Mouse (Mus musculus) brain, adult 2 months (tissue): ENCODE data around the gene Gm9008.
A peak's percentile ranks its signal among the peaks of the same experiment; 100 is the strongest.
"Not testable (repeated sequence)": the region's sequence is repeated elsewhere in the genome, so short reads cannot be mapped to it uniquely, and the experiment has no call there.

ENCODE experiments used
- DNase-seq: peaks from one replicate; pipeline ENCODE4 v3.0.0; 2011; ENCODE audit warnings: low read depth, low spot score

Gm9008 gene

GRCm38 (mm10) chr6:76497054-76497835 lies at the start of gene Gm9008:
TSS of gene Gm9008 (minus strand) at chr6:76497784.
- not testable (repeated sequence) for DNase-seq

DNA sequence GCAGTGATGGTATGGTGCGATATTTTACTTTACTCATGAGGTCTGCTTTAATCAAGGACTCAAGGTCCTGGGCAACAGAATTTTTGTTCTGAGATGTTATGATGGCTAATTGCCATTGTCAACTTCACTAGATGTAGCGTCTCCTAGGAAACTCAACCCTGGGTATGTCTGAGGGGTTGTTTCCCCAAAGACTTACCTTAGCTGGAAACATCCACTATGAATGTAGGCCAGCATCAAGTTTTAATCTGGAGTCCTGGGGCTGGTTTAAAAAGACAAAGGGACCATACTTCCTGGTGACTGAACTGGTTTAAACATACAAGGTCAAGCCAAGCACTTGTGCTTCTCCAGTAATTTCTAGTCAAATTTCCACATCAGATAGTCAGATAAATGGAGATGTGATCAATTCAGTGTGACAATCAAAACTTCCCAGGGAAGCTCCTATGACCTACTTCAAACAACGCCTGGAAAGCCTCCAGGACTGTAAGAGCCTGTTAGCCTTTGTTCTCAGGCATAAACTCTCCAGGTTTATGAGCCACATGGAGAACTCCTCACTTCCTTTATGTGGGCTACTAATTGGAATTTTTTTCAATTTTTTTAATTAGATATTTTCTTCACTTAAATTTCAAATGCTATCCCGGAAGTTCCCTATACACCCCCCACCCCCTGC lies 24.5 kb upstream of the Gm9008 start:
- no peak for DNase-seq

DNA sequence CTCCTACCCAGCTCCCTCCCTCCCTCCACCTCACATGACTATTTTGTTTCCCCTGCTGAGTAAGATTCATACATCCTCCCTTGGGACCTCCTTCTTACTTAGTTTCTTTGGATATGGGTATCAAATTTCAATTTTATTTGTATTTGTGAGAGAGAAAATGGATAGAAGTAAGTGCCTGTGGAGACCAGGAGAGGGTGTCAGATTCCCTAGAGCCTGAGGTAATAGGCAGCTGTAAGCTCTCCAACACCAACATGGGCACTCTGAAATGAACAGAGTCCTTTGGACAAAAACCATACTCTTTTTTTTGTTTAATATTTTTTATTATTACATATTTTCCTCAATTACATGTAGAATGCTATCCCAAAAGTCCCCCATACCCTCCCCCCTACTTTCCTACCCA lies 12.6 kb upstream of the Gm9008 start:
- no peak for DNase-seq

DNA sequence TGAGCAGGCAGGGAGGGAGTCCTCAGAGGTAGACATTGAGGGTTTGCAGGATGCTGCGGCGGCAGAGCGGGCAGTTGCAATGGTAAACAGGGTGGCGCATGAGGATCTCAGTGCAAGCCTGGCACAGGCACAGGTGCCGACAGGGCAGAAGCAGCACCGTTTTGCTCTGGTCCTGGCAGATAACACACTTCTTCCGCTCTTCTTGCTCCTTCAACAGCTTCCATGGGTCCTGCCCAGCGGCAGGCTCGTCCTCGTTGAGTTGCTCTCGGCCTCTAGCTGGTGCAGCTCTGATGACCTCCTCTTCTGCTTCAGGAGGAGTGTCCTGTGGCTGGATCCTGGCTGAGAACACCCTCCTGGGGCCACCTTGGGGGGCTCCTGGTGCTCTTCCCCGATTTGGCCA lies 1.2 kb downstream of the Gm9008 start:
- DNase-seq, result not testable (repeated sequence)

DNA sequence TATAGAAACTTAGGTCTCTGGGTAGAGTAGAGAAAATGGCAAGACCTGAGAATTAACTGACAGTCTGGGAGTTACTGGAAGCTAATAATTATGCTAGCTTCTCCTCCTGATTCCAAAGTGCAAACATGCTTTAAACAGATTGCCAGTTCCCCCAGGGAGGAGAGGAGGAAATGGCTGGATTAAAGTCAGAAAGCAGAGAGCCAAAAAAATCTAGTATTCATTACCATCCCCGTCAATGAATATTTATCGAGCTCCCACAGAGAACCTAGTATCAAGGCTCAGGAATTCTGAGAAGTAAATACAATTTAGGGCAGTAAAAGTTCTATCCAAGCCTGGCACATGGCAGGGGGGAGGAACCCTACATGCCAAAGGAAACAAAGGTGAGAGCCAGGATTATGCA lies 29.4 kb downstream of the Gm9008 start:
- peak; percentile 35 for DNase-seq
